Mouse (Mus musculus) WW6 (cell line): ENCODE data around the gene Slc2a8.
A peak's percentile ranks its signal among the peaks of the same experiment; 100 is the strongest.

Experiments used
- DNase-seq: peaks from one replicate; pipeline ENCODE4 v3.0.0-alpha.2; 2013; ENCODE audit warnings: low read depth, low spot score

Slc2a8 gene

DNA sequence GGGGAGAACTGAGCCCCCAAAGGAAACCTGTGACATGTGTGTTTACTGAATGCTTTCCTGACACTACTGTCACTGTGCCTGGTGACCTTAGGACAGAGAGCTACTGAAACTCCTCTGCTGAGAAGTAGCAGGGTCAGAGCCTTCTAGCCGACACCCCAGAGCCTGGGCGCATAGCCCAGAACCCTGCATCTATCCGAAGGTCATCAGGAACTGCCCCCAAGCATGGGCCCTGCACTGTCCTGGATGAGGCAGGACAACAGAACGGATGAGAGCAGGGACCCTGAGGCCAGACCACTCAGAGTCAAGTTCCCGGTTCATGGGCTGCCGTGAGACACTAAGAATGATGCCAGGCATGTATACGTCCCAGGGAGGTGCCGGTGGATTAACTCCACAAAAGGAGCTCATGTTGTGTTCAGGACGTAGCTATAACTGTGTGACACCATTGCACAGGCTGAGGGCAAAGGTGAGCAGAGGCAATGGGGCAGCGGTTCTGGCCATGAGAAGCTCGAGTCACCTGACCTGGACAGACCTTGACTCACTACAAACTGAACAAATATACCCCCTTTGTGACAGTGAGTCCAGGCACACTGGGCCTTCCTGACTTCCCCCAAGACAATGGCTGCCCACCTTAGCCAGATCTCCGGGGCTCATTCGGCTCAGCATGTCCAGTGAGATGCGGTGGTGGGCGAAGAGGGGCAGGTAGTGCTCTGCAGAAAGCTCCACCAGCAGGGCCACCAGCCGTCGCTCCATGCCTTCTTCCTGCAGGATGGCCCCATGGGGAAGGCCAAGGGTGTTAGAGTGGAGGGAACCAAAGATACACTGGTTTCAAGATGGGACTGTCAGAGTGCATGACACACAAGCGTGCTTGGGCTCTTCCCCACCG, 52.7 kb downstream of the Slc2a8 start:
- DNase-seq: no peak

DNA sequence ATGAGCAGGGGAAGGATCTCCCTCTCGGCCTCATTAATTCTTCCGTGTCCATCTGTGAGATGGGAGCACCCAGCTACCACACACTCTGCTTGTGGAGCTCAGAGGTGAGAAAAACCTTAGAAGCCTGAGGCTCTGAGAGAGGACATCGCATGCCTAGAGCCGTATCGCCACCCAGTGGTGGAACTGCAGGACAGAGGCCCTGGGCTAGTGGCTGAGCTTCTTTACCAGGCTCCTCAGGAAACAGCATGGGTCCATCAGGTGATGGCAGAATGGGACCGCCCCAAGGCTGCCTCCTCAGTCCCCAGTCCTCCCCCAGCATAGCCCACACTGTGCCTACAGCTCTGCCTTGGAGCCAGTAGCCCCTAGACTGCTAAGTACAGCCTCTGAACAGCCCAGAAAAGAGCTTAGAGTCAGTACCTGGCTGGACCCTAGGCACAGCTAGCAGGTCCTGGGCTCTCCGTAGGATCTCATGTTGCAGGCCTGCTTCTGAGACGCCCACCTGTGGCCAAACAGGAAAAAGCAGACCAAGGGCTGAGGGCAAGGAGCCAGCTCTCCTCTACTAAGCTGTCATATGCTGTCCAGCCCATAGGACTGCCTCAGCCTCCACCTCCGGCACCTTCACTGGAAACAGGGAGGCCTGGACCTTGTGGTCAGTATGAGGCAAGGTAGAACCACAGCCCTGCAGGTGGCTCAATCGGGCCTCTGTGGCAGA, 53.5 kb downstream of the Slc2a8 start:
- DNase-seq: peak; percentile 69

DNA sequence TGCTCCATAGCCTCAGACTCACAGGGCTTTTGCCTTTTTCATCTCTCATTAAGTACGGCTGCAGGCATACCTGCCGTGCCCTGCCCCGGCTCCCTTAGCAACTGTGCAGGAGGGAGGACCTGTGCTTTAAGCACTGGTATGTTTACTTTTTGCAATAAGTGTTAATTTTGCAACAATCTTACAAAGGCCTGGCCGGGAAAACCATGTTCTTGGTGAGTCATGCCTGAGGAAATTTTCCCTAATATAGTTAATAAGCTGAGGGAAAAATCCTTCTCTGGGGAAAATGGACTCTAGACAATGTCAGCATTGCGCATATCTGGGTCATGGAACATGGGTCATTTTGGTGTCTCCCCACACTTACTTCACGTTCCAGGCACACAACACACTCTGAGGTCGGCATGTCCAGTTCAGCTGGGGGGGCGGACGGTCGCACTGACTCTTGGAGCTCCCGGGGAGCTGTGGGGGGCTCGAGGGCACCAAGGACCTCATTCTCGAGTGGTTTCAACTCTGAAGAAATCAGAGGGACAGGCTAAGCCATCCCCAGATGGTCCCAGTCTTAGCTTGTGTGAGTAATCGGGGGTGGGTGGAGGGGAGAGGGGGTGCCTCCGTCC, 54.2 kb downstream of the Slc2a8 start:
- DNase-seq: no peak

DNA sequence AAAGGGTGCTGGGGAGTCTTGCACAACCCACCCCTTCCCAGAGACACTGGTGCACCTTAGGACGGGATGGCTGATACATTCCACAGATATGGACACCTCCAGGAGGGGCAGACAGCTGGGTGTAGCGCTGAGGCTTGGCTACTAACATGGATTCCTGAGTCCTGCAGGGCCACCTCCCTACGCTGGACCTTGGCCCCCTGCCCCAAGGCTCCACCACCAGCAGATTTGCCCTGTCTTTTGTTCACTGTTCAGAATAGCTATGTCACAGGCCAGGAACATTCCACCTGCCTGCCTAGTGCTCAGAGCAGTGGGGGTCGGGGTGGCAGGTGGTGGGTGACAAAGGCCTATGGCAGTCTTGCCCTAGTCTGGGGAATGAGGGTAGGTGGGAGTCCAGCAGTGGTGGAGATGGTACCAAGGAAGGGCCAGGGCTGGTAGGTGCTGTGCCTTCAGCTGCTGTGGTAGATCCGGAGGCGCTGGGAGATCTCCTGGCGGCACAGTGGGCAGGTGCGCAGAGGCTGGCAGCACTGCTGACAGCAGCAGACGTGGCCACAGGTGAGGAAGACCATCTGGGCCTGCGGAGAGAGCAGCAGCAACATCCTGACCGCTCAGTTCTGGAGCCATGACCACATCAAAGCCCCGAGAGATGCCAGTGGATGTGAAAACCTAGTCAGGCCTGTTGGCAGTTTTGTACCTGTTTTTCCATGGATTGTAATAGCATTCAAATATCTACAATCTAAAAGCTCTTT, 55.4 kb downstream of the Slc2a8 start:
- DNase-seq: no peak

DNA sequence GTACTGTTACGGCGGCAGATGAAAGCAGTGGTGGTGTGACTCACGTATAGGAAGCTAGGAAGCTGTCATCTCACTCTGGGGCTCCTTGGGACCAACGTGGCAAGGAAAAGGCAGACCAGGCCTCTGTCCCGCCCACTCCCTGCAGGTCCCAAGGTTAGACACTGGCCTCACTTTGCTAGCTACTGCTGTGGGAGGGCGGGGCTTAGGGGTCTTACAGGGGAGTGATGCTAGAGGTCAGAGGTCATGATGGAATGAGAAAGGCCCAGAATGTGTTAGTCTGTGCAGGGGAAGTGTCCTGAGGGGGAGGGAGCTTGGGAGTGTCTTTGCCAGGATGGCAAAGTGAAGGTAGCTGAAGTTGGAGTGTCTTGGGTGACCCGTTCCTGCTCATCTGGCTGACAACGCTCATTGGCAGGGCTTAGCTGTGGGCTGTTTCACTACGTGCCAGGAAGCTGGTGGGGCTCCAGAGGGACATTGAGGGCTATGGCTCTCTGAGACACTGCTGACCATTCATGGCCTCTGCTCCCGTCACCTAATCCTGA, 57.5 kb downstream of the Slc2a8 start:
- DNase-seq: no peak

DNA sequence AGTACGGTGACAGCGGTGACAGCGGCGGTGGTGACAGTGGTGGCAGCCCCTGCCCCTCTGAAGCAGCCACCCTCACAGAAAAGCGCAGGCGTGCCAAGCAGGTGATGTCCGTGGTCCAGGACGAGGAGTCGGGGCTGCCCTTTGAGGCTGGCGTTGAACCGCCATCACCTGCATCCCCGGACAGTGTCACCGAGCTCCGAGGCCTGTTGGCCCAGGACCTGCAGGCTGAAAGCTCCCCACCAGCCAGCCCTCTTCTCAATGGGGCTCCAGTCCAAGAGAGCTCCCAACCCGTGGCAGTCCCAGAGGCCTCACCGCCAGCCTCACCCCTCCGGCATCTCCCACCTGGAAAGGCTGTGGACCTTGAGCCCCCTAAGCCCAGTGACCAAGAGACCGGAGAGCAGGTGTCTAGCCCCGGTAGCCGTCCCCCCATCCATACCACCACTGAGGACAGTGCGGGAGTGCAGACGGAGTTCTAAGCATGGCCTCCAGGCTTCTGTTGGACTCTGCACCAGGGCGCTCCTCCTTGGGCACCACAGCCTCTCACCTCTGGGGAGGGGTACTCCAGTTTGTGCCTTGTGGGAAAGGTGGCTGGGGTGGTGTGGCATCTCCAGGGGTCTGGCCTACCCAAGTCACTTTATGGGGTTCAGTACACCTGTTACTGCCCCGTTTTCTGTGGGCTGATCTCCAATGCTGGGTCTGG, 58.2 kb downstream of the Slc2a8 start:
- DNase-seq: no peak
